Mouse (Mus musculus): ENCODE data around the gene Chd2.
A peak's percentile ranks its signal among the peaks of the same experiment; 100 is the strongest.

Chd2 gene

GRCm38 (mm10) chr7:73561492-73562055 is 19.9 kb upstream of the Chd2 start:
- DNase-seq: no peak

DNA sequence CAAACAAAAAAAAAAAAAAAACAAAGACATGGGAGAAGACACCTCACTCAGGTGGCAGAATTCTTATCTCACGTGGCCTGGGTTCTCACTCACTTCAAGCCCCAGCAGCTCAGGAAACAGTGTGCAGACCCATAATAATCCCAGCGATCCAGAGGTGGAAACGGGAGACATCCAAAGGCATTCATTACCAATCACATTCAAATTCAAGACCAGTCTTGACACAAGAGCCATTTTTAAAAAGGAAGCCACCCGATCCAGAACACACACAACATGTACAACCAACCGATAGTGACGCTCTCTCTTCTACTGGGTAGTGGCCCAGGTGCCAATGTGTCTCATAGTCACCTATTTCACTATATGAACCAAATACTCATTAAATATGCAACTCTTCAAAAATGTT is 19.2 kb upstream of the Chd2 start:
- no peak for DNase-seq

DNA sequence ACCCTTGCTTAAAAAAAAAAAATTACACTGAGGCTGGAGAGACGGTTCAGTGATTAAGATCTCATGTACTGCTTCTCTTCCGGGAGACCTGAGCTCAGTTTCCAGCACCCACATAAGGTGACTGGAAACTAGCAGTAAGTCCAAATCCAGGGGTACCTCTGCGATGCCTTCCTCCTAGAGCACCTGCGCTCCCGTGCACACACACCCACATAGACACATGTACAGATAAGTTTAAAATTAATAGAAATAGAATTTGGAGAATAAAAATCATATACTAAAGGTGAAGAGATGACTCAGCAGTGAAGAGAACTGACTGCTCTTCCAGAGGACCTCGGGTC is 18.2 kb upstream of the Chd2 start:
- DNase-seq: no peak

DNA sequence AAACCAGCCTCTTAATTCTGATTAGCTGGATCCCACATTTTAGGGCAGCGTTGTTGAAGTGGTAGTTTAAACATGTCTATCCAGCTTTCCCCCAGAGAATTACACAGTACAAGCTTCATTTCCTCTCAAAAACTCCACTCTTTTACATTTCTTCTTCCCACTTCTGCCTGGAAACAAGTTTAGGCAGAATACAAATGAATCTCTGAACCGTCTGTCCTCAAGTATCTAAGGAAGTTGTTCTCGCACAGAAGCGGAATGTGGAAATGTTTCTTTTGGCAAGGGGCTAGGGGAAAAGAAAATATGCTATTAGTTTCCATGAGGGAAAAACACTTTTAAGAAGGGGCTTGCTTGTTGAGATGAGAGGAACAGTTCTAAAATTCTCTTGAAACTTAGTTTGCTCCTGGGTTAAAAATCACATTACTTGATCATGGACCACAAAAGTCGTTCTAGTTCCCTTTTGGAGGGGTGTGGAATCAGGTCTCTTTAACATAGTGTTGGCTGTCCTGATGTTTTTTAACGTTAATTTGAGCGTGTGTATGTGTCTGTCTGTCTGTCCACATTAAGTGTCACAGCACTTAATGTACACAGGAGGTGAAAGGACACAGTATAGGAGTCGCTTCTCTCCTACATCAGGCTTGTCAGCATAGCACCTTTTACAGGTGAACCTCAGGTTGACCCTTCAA is 17.7 kb upstream of the Chd2 start:
- DNase-seq: no peak

DNA sequence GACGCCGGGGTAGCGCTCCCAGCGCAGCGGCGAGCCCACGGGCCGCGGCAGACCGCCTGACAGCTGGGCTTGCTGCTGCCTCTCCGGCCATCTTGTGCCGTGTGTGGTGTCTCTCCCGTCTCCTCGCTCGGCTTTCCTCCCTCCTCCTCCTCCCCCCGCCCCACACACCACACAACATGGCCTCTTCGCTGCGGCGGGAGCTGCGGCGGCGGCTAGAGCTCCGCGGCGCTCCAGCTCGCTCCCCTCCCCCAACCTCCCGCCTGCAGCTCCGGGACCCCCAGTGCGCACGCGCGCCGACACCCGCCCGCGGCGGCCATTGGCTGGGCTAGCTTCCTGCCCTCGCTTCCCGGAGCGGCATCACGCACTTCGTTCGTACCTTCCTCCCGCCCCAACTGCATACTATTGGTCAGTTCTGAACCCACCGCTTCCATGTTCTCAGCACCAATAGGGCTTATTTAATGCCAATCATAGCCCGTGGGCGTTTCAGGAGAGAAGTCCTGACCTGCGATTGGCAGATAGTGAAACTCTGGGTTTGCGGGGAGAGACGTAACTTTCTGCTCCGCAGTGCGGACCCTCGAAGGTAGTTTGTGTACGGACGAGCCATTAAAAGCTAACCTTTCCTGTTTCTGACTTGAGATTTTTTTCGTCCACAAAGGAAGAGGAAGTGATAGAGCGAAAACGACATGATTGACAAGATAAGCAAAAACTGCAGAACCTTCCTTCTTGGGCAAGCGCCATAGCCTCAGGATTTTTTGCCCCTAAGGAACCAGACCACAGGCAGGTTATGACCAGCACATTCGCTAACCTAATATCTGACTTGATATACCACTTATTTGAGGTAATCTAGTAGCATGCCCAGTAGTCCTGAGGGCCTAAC is 16.9 kb upstream of the Chd2 start:
- peak; percentile 100 for DNase-seq

DNA sequence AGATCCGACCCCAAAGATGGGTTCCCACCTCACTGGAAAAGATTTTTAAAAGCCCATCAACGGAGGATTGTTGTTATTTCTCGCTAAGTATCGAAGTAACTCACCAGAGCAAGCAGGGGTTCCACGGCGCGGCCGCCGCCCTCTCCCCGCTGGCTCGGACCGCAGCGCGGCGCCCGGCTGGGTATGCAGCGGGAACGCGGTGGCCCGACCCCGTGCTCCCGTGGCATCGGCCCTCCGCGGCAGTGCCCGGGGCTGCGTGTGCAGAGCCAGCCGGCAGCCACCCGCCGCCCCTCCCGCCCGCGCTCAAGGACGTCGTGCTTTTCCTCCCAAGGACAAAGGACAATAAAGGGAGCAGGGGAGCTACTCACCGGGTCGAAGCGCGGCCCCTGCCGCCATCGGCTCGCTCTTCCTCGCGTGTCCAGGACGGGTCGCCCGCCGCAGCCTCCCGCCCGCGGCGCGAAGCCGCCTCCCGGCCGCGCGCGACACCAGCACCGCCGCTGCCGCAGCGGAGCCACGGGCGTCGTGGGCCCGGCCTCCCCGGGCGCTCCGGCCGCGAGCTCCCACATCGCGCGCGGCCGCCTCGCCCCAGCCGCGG is 16.1 kb upstream of the Chd2 start:
- DNase-seq: peak; percentile 34 to 56

DNA sequence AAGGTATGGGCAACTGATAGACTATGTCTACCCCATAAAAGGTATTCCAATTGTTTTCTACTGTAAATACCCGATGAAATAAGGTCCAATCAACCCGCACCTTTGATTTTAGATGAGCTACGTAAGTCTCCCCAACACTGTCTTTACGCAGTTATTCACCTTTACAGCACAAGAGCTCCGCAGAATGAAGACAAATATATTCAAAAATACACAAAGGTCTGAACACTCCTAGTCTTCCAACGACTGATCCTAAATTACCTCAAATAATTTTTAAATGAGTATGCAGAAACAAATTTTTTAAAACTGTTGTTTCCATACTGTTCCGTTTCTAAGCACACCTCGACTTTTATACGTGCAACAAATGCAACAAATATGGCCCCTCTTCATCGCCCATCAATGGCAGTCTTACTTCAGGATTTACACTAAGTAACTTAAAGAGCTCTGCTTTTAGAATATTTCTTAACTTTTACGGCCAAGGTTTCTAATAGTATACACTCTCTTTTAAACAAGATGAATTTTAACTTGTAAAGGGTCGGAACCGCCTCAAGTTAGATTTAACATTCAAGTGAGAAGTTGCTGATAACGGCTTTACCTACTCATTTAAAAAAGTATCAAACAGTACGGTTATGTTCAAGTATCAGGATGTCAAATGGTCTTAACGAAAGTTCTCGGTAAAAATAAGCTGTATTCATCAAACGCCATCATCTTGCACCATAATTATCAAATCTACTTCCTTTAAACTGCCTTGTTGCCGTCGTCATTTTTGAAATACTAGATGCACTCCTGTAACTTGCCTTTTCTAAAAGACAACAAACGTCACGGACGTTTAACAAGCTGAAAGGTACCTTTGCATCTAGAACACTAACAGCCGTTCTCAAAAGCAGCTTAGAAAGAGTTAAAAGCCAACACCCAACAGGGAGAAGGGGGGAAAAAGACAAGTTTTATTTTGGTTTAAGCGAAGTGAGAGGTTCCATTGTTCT is 15.3 kb upstream of the Chd2 start:
- no peak for DNase-seq

DNA sequence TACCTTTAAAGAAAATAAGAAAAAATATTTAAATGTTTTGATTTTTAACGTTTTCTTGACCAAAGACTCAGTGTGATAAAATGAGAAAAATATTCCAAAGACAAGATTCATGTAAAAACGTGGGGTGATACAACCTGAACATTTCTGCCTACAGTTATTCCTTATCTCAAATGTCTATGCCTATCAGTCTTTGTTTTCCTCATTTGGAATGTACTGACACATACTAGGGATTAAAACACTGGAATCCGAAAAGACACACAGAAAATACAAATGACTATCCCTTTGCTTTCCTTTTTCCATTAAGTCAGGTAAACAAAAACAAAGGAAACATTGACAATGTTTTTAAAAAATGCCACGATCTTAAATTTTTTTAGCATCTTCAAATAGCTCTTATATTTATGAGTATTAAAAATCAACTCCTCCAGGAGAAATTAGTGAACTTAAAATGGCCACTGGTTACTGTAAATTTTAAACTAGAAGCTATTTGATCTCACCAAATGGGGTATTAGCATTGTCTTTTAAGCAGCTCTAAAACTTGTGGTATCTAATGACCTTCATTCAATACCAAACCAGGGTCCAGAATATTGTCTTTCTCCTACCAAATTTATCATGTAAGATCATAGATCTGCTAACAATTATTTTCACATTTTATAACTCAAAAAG is 14.4 kb upstream of the Chd2 start:
- no peak for DNase-seq

GRCm38 (mm10) chr7:73554849-73555248 is 13.2 kb upstream of the Chd2 start:
- DNase-seq: no peak

- no peak for DNase-seq
Observed at GRCm38 (mm10) chr7:73553160-73553559, 11.5 kb upstream of the Chd2 start.

- no peak for DNase-seq
Observed at GRCm38 (mm10) chr7:73552054-73552750, 10.6 kb upstream of the Chd2 start.

DNA sequence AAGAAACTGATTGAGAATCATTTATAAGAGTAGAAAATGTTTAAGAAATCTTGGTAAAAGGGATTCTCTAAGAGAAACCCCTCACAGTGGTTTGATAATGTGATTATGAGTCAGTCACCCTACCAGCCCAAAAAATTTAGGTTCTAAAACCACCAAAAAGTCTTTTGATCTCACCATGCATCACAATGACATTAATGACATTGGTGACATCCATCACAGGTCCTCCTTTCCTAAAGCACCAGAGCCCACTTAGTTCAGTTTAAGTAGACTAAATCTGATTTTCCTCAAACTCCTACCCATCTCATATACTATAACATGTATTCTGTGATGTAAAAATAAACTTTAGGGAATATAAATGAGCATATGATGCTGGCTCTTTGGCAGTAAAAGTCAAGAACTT is 9.7 kb upstream of the Chd2 start:
- DNase-seq: no peak

DNA sequence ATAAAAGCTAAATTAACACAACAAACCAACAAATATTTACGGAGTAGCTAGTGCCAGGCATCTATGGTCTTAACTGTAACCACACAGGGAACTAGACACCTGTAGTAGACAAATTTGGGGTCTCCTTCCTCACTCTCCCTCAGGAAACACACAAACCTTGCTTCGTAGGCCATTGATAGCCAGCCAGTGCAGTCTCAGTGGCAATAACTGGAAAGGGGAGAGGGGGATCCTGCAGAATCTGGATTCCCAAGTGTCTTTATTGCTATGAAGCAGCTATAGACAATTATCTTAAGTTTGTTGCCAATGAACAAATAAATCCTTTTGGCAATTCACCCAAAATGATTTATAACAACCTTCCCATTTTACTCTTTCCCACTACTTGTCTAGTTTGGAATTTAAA is 6.4 kb upstream of the Chd2 start:
- no peak for DNase-seq

- DNase-seq: no peak
Observed at GRCm38 (mm10) chr7:73546561-73547510, 5.2 kb upstream of the Chd2 start.

- no peak for DNase-seq
Observed at GRCm38 (mm10) chr7:73545004-73545403, 3.4 kb upstream of the Chd2 start.

DNA sequence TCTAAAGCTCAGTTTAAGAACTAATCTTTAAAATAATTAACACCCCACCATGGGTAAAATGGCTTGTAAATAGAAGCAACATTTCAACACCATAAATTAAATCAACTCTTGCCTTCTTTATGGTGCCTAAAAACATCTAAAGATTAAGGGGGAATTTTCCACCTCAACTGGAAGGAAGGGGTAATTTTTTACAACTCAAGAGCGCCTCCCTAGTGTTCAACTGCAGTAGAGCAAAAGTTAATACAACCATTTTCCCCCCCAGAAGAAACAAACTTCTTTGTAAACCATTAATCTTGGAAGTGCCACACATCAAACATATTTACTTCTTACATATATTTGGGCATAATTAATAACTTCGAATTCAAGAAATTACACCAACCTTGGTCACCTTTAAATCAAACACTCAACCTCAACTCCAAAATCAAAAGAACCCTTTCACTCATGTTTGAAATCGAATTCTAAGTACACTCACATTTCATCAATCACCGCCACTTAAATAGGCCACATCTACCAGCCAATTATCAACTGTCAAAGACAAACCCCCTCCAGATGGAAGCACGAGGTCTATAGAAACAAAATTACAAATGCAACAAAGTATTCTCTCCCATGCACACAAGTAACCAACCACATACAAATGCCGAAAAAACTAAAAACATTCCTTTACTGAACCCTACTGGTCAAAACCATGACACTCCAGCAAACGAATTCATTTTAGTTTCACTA is 662 bp upstream of the Chd2 start:
- no peak for DNase-seq

- no peak for DNase-seq
Observed at GRCm38 (mm10) chr7:73541079-73541390, 595 bp downstream of the Chd2 start.

DNA sequence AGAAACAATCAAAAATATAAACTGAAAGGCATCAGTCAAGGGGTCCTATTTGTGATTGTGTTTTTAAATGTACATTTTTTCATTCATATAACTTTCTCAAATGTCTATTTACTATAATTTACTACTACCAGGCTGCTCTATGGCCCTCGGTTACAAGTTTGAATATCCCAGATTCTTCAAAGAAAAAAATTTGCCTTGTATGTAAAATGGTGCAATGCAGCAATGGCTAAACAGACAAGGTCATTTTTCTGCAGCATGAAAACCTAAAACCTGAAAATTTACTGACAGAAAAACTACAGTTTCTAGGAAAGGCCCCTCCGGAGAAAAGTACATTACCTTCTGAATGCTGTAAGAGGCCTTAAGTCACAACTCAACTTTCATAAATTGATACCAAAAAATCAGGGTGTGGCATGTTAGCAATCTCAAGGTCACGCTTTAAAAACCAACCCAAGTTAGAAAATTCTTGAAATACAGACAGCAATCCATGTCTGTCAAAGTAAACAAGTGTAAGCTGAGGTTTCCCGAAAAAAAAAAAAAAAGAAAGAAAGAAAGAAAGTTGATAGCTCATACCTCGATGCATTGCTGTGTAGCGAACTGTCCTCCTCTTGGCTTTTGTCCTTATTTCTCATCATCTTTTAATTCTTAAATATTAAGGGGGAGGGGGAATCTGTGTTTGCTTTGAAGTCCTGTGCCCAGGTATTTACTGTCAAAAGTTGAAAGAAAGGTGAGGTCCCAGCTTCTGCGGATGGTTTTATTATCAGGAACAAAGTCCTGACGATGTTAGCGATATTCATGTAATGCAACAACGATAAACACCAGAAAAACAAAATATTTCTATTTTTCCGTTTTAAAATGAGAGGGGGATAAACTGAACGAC is 1.2 kb downstream of the Chd2 start:
- no peak for DNase-seq
